Mouse (Mus musculus) CH12.LX (cell line): Measurements from ENCODE around the gene Farp1. TPM values are rescaled to one million over a fixed set of nuclear protein-coding genes. Genes with fewer than 3 reads are reported as not detected.

Source experiments
- DNase-seq: peaks from one replicate; pipeline ENCODE4 v3.0.0-alpha.2; 2013; ENCODE audit errors: extremely low read depth
- H3K27ac ChIP-seq: 2 replicates; pipeline ENCODE4 v1.5.1; 2012; ENCODE audit warnings: low read depth, mild to moderate bottlenecking, control low read depth, moderate library complexity; ENCODE audit not compliant: insufficient read depth
- H3K27me3 ChIP-seq: replicated peaks from 2 replicates; pipeline ENCODE3; 2012; ENCODE audit warnings: inconsistent platforms
- H3K36me3 ChIP-seq, 2 experiments: replicated peaks in 1 of 2; 2 replicates each; pipeline versions ENCODE3 to v1.6.1; 2012; ENCODE audit warnings: inconsistent platforms in 1 of 2, low read length in 1 of 2, mild to moderate bottlenecking in 1 of 2, mixed read lengths in 1 of 2, moderate library complexity in 1 of 2; ENCODE audit not compliant: control insufficient read depth in 1 of 2, insufficient read depth in 1 of 2
- H3K4me1 ChIP-seq, 2 experiments: 2 replicates each; pipeline ENCODE4 v1.6.1; 2012; ENCODE audit warnings: inconsistent platforms in 1 of 2, moderate library complexity in 1 of 2; ENCODE audit not compliant: insufficient read depth in 2 of 2, control insufficient read depth in 1 of 2
- H3K4me2 ChIP-seq: 2 replicates; pipeline ENCODE4 v1.6.1; 2012; ENCODE audit warnings: low read depth, mild to moderate bottlenecking, control low read depth; ENCODE audit not compliant: poor library complexity, insufficient read depth, severe bottlenecking
- H3K4me3 ChIP-seq, 3 experiments: fragments of 150-350 bp in 1 of 3; sonication (generic) in 1 of 3; replicated peaks in 1 of 3; 2 replicates each; pipeline versions ENCODE3 to v1.5.1; 2011 to 2012; ENCODE audit warnings: low read depth in 2 of 3, low read length in 2 of 3, mild to moderate bottlenecking in 2 of 3, moderate library complexity in 2 of 3, control low read depth in 1 of 3, improper control_type of control experiment in 1 of 3, inconsistent platforms in 1 of 3, mixed read lengths in 1 of 3; ENCODE audit not compliant: poor library complexity in 1 of 3
- H3K79me2 ChIP-seq: replicated peaks from 2 replicates; pipeline ENCODE4 v1.6.1; 2012; ENCODE audit warnings: mild to moderate bottlenecking, moderate library complexity; ENCODE audit not compliant: control insufficient read depth, poor library complexity, insufficient read depth, severe bottlenecking; ENCODE audit errors: extremely low read depth
- H3K9ac ChIP-seq: 2 replicates; pipeline ENCODE4 v1.6.1; 2012; ENCODE audit warnings: low read depth, mild to moderate bottlenecking, control low read depth, moderate library complexity; ENCODE audit not compliant: insufficient read depth
- H3K9me3 ChIP-seq: replicated peaks from 2 replicates; pipeline ENCODE3; 2012; ENCODE audit warnings: low read length, inconsistent platforms, mixed read lengths
- BHLHE40 ChIP-seq: IDR thresholded peaks from 2 replicates; pipeline ENCODE4 v1.6.1; 2011; ENCODE audit warnings: mild to moderate bottlenecking, low read depth, low read length, improper control_type of control experiment
- CHD1 ChIP-seq: IDR thresholded peaks from 2 replicates; pipeline ENCODE4 v1.6.1; 2012; ENCODE audit warnings: low read depth, low read length, improper control_type of control experiment, inconsistent platforms
- E2F4 ChIP-seq: IDR thresholded peaks from 2 replicates; pipeline ENCODE4 v1.6.1; 2011; ENCODE audit warnings: low read depth, low read length, improper control_type of control experiment; ENCODE audit not compliant: insufficient replicate concordance
- ELF1 ChIP-seq: IDR thresholded peaks from 2 replicates; pipeline ENCODE4 v1.6.1; 2014; ENCODE audit warnings: low read depth, mild to moderate bottlenecking, inconsistent platforms, low read length, improper control_type of control experiment
- EP300 ChIP-seq: IDR thresholded peaks from 2 replicates; pipeline ENCODE4 v1.6.1; 2011; ENCODE audit warnings: low read length, improper control_type of control experiment
- ETS1 ChIP-seq: conservative IDR thresholded peaks from 2 replicates; pipeline ENCODE4 v1.6.1; 2012; ENCODE audit warnings: low read depth, mild to moderate bottlenecking, inconsistent platforms, low read length, improper control_type of control experiment, moderate library complexity
- JUND ChIP-seq: conservative IDR thresholded peaks from 2 replicates; pipeline ENCODE4 v1.6.1; 2011; ENCODE audit warnings: low read depth, low read length, improper control_type of control experiment
- MAX ChIP-seq: IDR thresholded peaks from 2 replicates; pipeline ENCODE4 v1.6.1; 2011; ENCODE audit warnings: low read length, improper control_type of control experiment
- MEF2A ChIP-seq: IDR thresholded peaks from 2 replicates; pipeline ENCODE4 v1.6.1; 2014; ENCODE audit warnings: low read depth, mild to moderate bottlenecking, inconsistent platforms, low read length, improper control_type of control experiment, borderline replicate concordance
- MXI1 ChIP-seq: IDR thresholded peaks from 2 replicates; pipeline ENCODE4 v1.6.1; 2011; ENCODE audit warnings: mild to moderate bottlenecking, low read depth, low read length, improper control_type of control experiment
- NRF1 ChIP-seq: IDR thresholded peaks from 2 replicates; pipeline ENCODE4 v1.6.1; 2014; ENCODE audit warnings: low read depth, mild to moderate bottlenecking, inconsistent platforms, low read length, improper control_type of control experiment, moderate library complexity
- POLR2A ChIP-seq: IDR thresholded peaks from 2 replicates; pipeline ENCODE4 v1.6.1; 2011; ENCODE audit warnings: low read depth, mild to moderate bottlenecking, improper control_type of control experiment, low read length
- RAD21 ChIP-seq: IDR thresholded peaks from 2 replicates; pipeline ENCODE4 v1.6.1; 2011; ENCODE audit warnings: low read depth, mild to moderate bottlenecking, low read length, improper control_type of control experiment, moderate library complexity
- SIN3A ChIP-seq: IDR thresholded peaks from 2 replicates; pipeline ENCODE4 v1.6.1; 2012; ENCODE audit warnings: low read length, improper control_type of control experiment, inconsistent platforms
- TBP ChIP-seq: conservative IDR thresholded peaks from 2 replicates; pipeline ENCODE4 v1.6.1; 2011; ENCODE audit warnings: low read depth, low read length, improper control_type of control experiment
- UBTF ChIP-seq: IDR thresholded peaks from 2 replicates; pipeline ENCODE4 v1.6.1; 2012; ENCODE audit warnings: low read depth, mild to moderate bottlenecking, inconsistent platforms, low read length, improper control_type of control experiment, moderate library complexity
- USF1 ChIP-seq: IDR thresholded peaks from 2 replicates; pipeline ENCODE4 v1.6.1; 2014; ENCODE audit warnings: low read depth, mild to moderate bottlenecking, inconsistent platforms, low read length, improper control_type of control experiment
- ZC3H11A ChIP-seq: IDR thresholded peaks from 2 replicates; pipeline ENCODE4 v1.6.1; 2012; ENCODE audit warnings: low read depth, mild to moderate bottlenecking, inconsistent platforms, low read length, improper control_type of control experiment
- ZMIZ1 ChIP-seq: IDR thresholded peaks from 2 replicates; pipeline ENCODE4 v1.6.1; 2012; ENCODE audit warnings: low read depth, mild to moderate bottlenecking, inconsistent platforms, low read length, improper control_type of control experiment
- ZNF384 ChIP-seq: IDR thresholded peaks from 2 replicates; pipeline ENCODE4 v1.6.1; 2012; ENCODE audit warnings: low read depth, low read length, improper control_type of control experiment, inconsistent platforms
- dilution Hi-C: fragments of 300-500 bp; cut with MboI; formaldehyde crosslinking; loops from 2 replicates; pipeline ENCODE4 v1.14.3; 2020; ENCODE audit warnings: low sequenced_read_pairs; ENCODE audit not compliant: extremely low pct_unique_long_range_greater_than_20kb, extremely low pct_ligation_motif_present
- in situ Hi-C: fragments of 300-500 bp; cut with MboI; formaldehyde crosslinking; loops from 3 replicates; pipeline ENCODE4 v1.14.3; 2019; ENCODE audit warnings: low sequenced_read_pairs, low pct_ligation_motif_present, low pct_unique_long_range_greater_than_20kb, mixed read lengths
- polyA plus RNA-seq: library from polyadenylated mRNA; unstranded; fragments of >175 nt; gene quantifications from 2 replicates; pipeline ENCODE4 v1.2.1, GENCODE M21; 2012; ENCODE audit warnings: low read depth; ENCODE audit not compliant: insufficient read length
- total RNA-seq, 2 experiments: library from RNA; depleted of rRNA; stranded (reverse); fragments of 300-350 nt in 1 of 2; fragments of >200 nt in 1 of 2; gene quantifications; 2 replicates each; pipeline ENCODE4 v1.2.3; 2012 to 2014

The Farp1 gene
- total and polyA plus RNA-seq, 3 experiments = 2.4 to 10.3 (median 2.5) TPM

DNA sequence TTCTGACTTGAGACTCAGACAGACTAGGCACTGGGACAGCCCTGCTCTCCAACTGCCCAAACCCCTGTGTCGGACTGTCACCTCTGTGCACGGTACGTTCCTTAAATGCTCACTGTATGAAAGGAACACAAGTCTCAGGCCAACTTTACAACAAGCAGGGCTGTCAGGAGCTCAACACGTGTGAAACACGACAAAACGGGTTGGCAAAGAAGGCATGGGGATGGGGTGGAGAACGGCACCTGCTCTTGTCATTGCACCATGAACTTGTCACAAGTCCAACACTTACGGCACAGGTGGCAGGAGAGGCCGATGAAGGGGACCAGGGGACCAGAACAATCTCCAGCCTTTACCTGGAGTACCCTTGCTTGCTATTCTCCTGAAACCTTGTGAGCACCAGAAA lies 264.1 kb downstream of the Farp1 start:
- no peak overlapping the region for H3K9ac ChIP-seq
- H3K27ac ChIP-seq = no peak overlapping the region
- dilution Hi-C loops (no loop called here), in situ Hi-C loops (no loop called here)
- H3K36me3 ChIP-seq = peaks cover 61 to 93% of the 10 kb centered on the region in 2 experiments
- H3K79me2 ChIP-seq = peaks cover 7% of the 10 kb centered on the region
- no peaks in the 10 kb centered on the region for H3K9me3 ChIP-seq
- H3K4me1 ChIP-seq = peaks cover 6 to 57% of the 10 kb centered on the region in 2 experiments; a peak in 3 of 4 replicates
- no peak for DNase-seq
- H3K4me2 ChIP-seq = no peak overlapping the region
- TF ChIP-seq JUND (no peak), E2F4 (no peak), ZNF384 (no peak), ZC3H11A (no peak), ETS1 (no peak), RAD21 (no peak), ELF1 (no peak), SIN3A (no peak), TBP (no peak), MEF2A (no peak), MXI1 (no peak)
- no peak overlapping the region for H3K4me3 ChIP-seq
- no peaks in the 10 kb centered on the region for H3K27me3 ChIP-seq

DNA sequence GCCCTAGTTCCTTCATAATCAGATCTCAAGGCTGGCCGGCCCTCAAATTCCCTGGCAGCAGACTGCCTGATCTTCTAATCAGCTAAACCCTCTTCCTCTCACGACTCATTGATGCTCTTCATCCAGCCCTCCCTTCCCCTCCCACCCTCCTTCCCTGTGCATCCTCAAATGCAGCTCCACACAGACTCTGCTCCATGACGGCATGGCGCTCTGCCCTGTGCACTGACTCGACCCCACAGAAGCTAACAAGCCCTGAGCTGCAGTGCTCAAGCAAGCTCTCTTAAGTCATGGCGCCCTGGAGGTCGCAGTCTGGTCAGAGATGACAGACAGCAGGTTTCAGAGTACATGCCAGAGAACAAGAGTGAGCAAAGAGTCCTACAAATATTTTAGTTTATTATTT lies 269.5 kb downstream of the Farp1 start:
- dilution Hi-C loops = no loop called here
- Histone ChIP-seq H3K4me1 (peaks cover 21 to 67% of the 10 kb centered on the region in 2 experiments), H3K4me3 (no peak overlapping the region), H3K9ac (no peak overlapping the region), H3K36me3 (peaks cover 37 to 80% of the 10 kb centered on the region in 2 experiments), H3K4me2 (no peak overlapping the region), H3K27ac (no peak overlapping the region)
- TF ChIP-seq TBP (no peak), EP300 (no peak), ZMIZ1 (no peak), RAD21 (no peak), BHLHE40 (no peak), POLR2A (no peak), SIN3A (no peak), UBTF (no peak), USF1 (no peak), CHD1 (no peak), MAX (no peak), JUND (no peak), NRF1 (no peak)
- TF ChIP-seq, all 38 proteins: peak for 0
- in situ Hi-C loops = no loop called here
- Histone ChIP-seq H3K27me3 (no peaks in the 10 kb centered on the region), H3K79me2 (peaks cover 34% of the 10 kb centered on the region), H3K9me3 (no peaks in the 10 kb centered on the region)
- no peak for DNase-seq
